ENCODE assay signal across 9 mouse cellular contexts in the genomic region with DNA sequence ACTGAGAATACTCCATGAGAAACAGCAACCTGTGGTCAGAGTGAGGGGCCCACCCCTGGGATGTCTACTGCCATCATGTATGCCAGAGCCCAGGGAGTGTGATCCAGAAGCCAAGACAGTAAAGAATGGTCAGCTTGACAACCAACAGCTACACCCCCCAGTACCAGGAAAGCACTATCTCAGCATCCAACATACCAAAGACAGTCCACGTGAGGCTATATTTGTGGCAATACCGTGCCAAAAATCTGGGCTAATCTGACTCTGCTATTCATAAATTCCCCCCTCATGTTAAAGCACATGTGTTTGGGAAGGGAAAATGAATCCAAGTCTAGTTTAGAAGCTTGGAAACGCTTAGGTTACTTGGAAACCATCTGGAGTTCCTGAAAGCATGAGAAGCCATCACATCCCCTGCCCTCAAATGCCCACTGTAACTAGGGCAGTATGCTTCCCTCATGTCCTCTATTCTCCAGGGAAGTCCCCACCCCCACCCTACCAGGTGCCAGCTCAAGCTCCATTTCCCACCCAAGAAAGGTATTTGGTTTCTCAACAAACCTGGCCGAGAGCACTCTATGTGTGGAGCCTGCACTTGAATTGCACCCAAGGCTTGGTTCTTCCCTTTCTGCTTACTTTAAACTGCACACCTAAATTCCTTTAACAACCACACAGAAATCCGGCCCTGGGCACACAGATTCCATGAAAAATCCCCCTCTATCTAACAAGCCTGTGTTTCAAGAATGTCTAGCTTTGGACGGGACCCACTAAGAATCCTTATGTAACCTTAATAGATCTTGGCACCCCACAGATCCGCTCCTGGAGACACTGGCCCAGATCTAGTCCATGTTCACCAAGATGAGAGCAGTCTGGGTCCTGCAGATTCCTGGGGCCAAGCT. TPM values are rescaled to one million over a fixed set of nuclear protein-coding genes. Genes with fewer than 3 reads are reported as not detected.
DNase-seq lines count a peak whose midpoint lies in the region; ATAC-seq and TF ChIP-seq lines count a peak whose summit lies in the region.
"Had no signal": no experiment of that assay in that cellular context is flagged by ENCODE, and none has a peak within 500 bp of the region (broad histone marks: within the 10 kb centered on the region; RNA-seq: fewer than 3 reads in every experiment).

No protein-coding gene starts in this region.

- no peaks in the 10 kb centered on the region for H3K9me3 ChIP-seq in E14TG2a.4 (ENCODE audit: low read length)
- H3K9me3 ChIP-seq in forebrain, postnatal 0 days (ENCODE audit: low read length), result no peaks in the 10 kb centered on the region
- H3K9me3 ChIP-seq: liver, embryonic 15.5 days had no signal

- H3K36me3 ChIP-seq in E14TG2a.4 (ENCODE audit: insufficient read depth, low read length), result no peaks in the 10 kb centered on the region
- H3K36me3 ChIP-seq in forebrain, postnatal 0 days (ENCODE audit: insufficient read depth), result no peaks in the 10 kb centered on the region
- H3K36me3 ChIP-seq: liver, embryonic 15.5 days had no signal

- WGBS in forebrain, postnatal 0 days, result 49% methylated on average over 7 of the region's 7 CpGs

- no peak for TF ChIP-seq CTCF in E14TG2a.4 (conservative IDR thresholded peaks at IDR 0.05; ENCODE audit: low read length)
- TF ChIP-seq CTCF in forebrain, postnatal 0 days (IDR thresholded peaks at IDR 0.05; ENCODE audit: low read depth), result no peak

- no peaks in the 10 kb centered on the region; the same call in 1 of the 2 replicates for H3K27me3 ChIP-seq in E14TG2a.4 (ENCODE audit: insufficient read depth, low read length)
- H3K27me3 ChIP-seq in forebrain, postnatal 0 days (ENCODE audit: insufficient read depth, low read length), result no peaks in the 10 kb centered on the region

- peak overlapping the region; percentile 94 for H3K4me2 ChIP-seq in forebrain, postnatal 0 days (ENCODE audit: low read depth)

- peak overlapping the region; percentile 81; the same call in 1 of the 2 replicates for H3K27ac ChIP-seq in forebrain, postnatal 0 days (ENCODE audit: low read depth, low read length)
- H3K27ac ChIP-seq: liver, embryonic 15.5 days had no signal

- peak; percentile 28 for ATAC-seq in frontal cortex, adult (ENCODE audit: low TSS enrichment)
- ATAC-seq in forebrain, postnatal 0 days, result no peak

- H3K4me3 ChIP-seq in E14TG2a.4 (replicated peaks; ENCODE audit: low read length), result peak overlapping the region; percentile 97
- peak overlapping the region; percentile 77 for H3K4me3 ChIP-seq in forebrain, postnatal 0 days (ENCODE audit: low read depth, low read length)

- peaks cover 30% of the 10 kb centered on the region for H3K4me1 ChIP-seq in E14TG2a.4 (replicated peaks; ENCODE audit: low read depth, low read length)
- peaks cover 3% of the 10 kb centered on the region; the same call in 1 of the 2 replicates for H3K4me1 ChIP-seq in forebrain, postnatal 0 days (ENCODE audit: insufficient read depth)
- H3K4me1 ChIP-seq: liver, embryonic 15.5 days had no signal

- no peak for DNase-seq in frontal cortex, postnatal 14 days (ENCODE audit: low spot score in 2 of 2)
- DNase-seq in forebrain, postnatal 0 days, result peak; percentile 20
- peak; percentile 53 for DNase-seq in lung, postnatal 14 days
- no peak for DNase-seq in adrenal gland, adult 18-20 months (ENCODE audit: low spot score in 2 of 2)
- DNase-seq in urinary bladder, postnatal 14 days (ENCODE audit: low spot score), result no peak
- DNase-seq in cerebellum, adult 11-12 months, result no peak

- H3K9ac ChIP-seq in forebrain, postnatal 0 days, result peak overlapping the region; percentile 80; the same call in 1 of the 2 replicates
- H3K9ac ChIP-seq: liver, embryonic 15.5 days had no signal

RNA-seq across cellular contexts. Expression of a gene that starts 1.5 kb away (rescaled TPM):
- 27.4 and 29.6 TPM in 2 replicates for total RNA-seq in forebrain, postnatal 0 days (2014; rRNA removed)
- 13.6 and 17.4 TPM in 2 replicates for polyA plus RNA-seq in forebrain, postnatal 0 days (2015; fragmentation: Nextera tagmentation; extraction: Ambion mirVana)
- total RNA-seq in adrenal gland, adult 18-20 months (2021), result 10 to 100 TPM in 1 of 2 experiments, 1 to 10 TPM in 1; 8.5 to 11.1 TPM

RNA-seq across cellular contexts. Expression of a gene that starts 1.5 kb away (rescaled TPM):
- 0.71 and 1.5 TPM in 2 replicates for total RNA-seq in forebrain, postnatal 0 days (2014; rRNA removed)
- polyA plus RNA-seq in forebrain, postnatal 0 days (2015; fragmentation: Nextera tagmentation; extraction: Ambion mirVana), result 0.21 and 0.33 TPM in 2 replicates
- total RNA-seq in adrenal gland, adult 18-20 months (2021), result under 1 TPM in 1 of 2 experiments, not detected in 1; 0.64 TPM
- polyA plus RNA-seq: liver, embryonic 15.5 days had no signal

Comparison
In these comparisons a context has a peak if more than half of its experiments do, and no peak if none do; other contexts are left out.
1. DNase-seq: peak in forebrain, postnatal 0 days (single experiment) and lung, postnatal 14 days (single experiment); none in frontal cortex, postnatal 14 days (0 of 2), adrenal gland, adult 18-20 months (0 of 2), urinary bladder, postnatal 14 days (single experiment) and cerebellum, adult 11-12 months (single experiment).